Mouse (Mus musculus): ENCODE results near the gene Wdr45b.
A peak's percentile ranks its signal among the peaks of the same experiment; 100 is the strongest.
"Not testable (repeated sequence)": the region's sequence is repeated elsewhere in the genome, so short reads cannot be mapped to it uniquely, and the experiment has no call there.

Gene Wdr45b

GRCm38 (mm10) chr11:121326681-121327080 lies 27.6 kb downstream of the Wdr45b start:
- DNase-seq: no peak

- peak; percentile 27 for DNase-seq
Measured at GRCm38 (mm10) chr11:121326034-121326433, 28.2 kb downstream of the Wdr45b start.

GRCm38 (mm10) chr11:121307712-121308111 lies 46.5 kb downstream of the Wdr45b start:
- not testable (repeated sequence) for DNase-seq

- DNase-seq: no peak
Measured at GRCm38 (mm10) chr11:121306608-121307007, 47.6 kb downstream of the Wdr45b start.

DNA sequence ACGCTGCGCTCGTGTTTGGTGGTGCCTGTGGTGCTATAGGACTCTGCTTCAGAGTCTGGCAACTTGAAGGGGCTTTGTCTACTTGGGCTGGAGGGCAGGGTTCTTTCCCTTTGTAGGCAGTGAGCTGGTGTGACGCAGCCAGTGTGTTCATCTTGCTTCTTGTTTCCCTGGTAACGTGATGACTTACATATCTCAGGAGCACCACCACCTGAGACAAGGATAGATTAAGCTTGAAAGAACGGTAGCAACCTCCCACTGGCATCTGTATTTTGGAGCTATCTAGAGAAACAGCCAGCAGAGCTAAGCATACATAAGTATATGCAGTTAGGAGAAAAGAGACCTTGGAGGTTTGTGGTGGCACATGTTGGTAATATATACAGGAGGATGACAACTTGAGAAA lies 48.9 kb downstream of the Wdr45b start:
- no peak for DNase-seq

- peak; percentile 59 for DNase-seq
Measured at GRCm38 (mm10) chr11:121300265-121300664, 54.0 kb downstream of the Wdr45b start.

DNA sequence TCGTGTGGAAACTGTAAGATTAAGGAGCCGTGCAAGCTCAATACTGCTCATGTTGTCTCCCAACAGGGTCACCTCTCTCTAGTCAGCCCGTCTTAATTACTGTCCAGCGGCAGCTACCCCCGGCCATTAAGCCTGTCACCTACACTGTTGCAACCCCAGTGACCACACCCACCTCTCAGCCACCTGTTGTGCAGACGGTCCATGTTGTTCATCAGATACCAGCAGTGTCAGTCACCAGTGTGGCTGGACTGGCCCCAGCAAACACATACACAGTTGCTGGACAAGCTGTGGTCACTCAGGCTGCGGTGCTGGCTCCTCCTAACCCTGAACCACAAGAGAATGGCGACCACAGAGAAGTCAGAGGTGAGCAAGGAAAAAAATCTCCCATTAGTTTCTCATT lies 55.8 kb downstream of the Wdr45b start:
- DNase-seq: no peak

DNA sequence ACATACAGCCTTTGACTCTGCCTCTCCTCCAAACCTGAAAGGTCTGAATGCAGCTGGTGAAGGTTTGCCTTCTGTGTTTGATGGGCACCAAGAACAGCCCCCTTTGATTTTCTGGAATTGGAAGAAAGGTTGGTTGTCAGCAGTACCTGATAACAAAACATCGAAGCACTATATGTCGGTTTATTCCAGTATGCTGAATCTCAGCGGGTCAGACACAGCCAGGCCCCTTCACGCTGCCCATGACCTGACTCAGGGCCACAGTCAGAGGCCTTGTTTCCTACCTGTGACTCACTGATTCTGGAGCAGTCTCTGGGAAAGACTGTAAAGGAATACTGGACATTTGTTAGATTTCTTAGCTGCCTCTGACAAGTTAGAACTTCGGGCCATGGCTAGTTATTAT lies 59.5 kb downstream of the Wdr45b start:
- no peak for DNase-seq

DNA sequence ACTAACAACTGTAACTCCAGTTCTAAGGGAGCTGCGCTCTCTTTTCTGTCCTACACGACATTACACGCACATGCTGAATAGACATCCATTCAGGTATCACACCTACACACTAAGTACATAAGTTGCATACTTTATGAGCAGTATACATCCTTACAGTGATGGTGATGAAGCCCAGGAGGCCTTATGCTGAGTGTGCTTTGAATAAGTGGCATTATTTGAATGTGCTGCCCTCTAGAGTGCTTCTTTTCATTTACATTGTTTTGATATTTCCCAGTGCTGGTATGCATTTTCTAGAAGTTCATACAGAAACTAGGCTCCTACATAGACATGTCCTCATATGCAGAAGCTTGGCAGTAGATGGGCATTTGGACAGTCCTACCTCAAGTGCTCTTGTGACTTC lies 64.4 kb downstream of the Wdr45b start:
- DNase-seq: no peak

GRCm38 (mm10) chr11:121282911-121283310 lies 71.3 kb downstream of the Wdr45b start:
- no peak for DNase-seq

DNA sequence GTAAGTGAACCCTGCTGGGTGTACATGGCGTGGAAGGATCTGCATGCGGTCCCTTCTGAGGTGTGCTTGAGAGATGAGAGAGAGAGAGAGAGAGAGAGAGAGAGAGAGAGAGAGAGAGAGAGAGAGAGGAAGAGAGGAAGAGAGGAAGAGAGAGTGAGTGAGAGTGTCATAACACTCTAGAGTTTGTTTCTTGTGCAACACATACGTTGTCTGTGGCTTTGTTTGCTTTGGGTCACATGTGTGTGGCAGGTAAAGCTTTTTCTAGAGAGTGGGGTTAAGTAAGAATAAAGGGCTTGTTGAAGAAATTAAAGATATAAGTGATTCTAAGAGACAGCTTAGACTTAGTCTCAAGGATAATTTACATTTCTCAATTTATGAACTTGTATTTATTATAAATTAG lies 76.2 kb downstream of the Wdr45b start:
- no peak for DNase-seq

- no peak for DNase-seq
Measured at GRCm38 (mm10) chr11:121277516-121277915, 76.7 kb downstream of the Wdr45b start.

Data from kidney, postnatal 10 days (tissue).